Mouse (Mus musculus) neutrophil, adult 83 days (primary cell): Measurements from ENCODE around the gene Gpd2. TPM values are rescaled to one million over a fixed set of nuclear protein-coding genes. Genes with fewer than 3 reads are reported as not detected.

Experiments used
- total RNA-seq, 2 experiments: library from RNA; stranded (reverse); gene quantifications; one replicate each; pipeline ENCODE4 v1.2.4; 2023

The Gpd2 gene
- total RNA-seq = 10 to 100 TPM; 41.8 to 47.2 TPM

DNA sequence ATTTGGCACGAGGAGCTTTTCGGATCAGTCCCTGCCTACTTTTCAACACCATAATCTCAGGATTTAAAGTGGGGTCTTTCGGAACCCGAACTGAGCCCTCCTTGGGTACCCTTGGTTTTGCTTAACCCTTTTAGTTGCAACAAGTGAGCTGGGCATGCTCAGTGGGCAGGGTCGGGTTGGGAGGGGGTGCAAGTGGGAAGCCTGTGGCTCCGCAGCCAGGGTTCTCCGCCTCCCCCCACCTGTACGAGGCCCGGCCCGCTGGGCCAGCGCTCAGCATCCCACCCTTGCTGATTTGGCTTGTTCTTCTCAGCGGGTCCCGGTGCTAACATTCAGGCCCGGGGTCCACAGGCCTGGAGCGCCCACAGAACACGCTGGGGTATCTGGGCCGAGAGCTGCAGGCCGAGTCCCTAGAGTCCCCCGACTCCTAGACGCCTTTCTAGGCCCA is at the start of gene Gpd2:
Gpd2 (plus strand) TSS at position 161 of the 445 bp plus-strand sequence.

Other genes with a start within 250 kb of the Gpd2 start
- 1 to 10 TPM; 5.2 to 6.1 TPM for gene Nr4a2, start 113.6 kb upstream of the Gpd2 start, total RNA-seq